Mouse (Mus musculus): ENCODE measurements around the gene Stxbp5.

Stxbp5 gene

DNA sequence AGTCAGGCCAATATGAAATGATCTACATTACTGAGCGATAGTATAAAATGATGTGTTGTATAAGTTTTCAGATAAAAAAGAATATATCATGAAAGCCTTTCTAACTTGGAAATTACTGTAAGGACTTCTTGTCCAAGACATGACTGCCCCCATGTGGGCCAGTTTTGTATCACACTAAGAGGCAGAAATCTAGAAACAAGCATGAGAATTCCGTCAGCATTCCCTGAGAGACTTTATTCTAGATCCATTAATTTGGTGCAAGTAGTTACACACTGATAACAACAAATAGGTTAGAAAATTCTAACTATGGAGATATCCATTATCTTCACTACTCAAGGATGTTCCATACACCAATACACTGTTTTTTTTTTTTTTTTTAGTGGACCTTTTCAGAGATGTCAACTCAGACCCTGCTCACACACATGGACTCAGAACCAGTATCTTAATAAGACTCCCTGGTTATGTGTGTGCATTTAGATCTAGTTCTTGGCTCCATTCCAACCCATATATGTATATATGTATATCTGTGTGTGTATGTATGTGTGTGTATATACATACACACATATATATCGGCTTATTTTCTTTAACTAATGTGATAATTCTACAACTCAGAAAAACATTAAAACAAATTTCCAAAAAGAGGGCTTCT, 145.9 kb downstream of the Stxbp5 start:
- DNase-seq (ENCODE audit: low spot score), result peak; percentile 41

DNA sequence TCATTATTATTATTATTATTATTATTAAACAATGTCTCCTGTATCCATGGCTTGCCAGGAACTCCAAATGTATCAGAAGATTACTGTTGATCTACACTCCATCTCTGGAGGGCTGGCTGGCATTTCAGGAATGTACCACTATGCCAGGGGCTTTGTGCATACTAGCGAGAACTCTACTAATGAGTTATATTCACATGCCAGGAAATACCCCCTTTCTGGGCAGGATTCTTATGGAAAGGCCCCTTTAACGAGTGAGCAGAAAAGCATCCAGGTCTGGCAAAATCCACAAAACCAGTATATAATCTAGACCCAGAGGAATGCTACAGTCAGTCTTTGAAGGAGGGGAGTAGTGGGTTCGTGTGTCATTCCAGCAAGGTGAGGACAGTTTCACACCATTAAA, 167.0 kb downstream of the Stxbp5 start:
- no peak for DNase-seq (ENCODE audit: low spot score)

DNA sequence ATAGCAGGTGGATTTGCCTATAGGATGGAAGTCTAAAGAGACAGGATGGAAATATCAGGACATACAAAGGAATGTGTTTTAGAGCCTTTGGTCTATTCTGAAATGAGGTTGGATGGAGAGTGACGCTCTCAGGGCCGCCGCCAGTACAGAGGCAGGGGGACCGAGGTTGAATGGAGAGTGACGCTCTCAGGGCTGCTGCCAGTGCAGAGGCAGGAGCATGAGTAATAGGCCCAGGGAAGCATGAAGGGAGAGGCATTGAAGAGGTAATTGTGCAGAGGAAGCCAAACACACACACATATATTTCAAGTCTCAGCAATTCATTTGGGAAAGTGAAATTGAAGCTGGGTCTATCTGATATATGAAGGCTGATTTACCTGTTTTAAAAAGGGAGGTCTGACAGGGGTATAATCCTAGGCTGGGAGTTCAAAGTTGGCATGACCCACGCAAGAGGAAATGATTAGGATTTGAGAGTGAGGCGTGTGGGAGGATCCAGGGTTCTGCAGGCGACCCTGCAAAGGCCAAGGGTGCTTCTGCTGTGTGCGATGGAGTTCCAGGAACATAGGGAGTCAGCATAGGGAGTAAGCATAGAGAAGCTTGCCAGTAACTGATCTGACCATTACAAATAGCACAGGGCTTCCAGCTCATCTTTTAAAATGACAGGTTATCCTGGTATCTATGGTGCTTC, 168.7 kb downstream of the Stxbp5 start:
- no peak for DNase-seq (ENCODE audit: low spot score)

DNA sequence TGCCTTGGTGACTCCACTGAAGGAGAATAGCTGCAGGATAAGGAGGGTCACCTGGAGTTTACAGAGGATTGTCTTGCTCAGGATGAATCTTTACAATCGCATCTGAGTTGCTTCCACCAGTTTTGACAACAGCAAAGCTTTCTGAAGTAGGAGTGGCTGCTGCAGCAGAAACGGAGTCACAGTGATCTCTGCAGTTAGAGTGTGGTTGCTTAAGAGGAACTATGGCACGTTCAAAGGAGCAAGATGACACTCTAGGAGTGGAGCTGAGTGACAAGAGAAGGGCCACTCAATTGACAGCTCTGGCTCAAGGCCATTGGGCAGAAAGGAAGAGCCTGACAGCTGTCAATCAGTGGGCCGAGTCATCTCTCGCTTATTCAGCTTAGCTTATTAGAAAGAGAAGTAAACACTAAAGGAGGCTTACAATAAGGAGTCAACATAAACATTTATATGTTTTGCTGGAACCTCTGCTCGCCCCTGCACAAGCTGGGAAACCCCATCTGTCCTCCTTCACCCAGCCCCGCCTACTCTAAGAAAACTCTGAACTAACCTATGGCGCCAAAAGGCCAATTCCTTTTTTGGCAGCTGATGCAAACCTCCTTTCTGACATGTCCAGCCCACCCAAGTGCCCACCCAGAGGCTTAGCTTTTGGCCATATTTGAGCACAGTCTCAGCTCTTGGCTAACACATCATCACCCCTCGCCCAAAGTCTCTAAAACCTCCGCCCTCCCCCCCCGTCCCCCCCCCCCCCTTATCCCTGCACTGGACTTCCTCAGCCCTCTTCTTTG, 178.2 kb downstream of the Stxbp5 start:
- DNase-seq (ENCODE audit: low spot score), result no peak

DNA sequence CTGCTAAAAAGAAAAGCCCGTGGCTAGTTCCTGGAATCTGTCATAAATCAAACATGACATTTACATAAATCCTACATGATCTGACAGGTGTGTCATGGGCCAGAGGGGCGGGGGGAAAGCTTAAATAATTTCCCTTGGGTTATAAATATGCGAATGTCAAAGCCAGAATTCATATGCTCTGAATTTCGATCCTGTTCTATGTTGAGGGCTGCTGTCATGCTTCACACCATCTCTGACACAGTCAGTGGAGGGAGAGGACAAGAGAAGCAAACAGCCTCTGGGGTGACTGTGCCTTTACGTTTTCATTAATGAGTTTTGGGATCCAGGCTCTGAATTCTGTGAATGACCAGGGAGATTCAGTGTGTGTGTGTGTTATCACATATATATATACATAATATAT, 180.9 kb downstream of the Stxbp5 start:
- DNase-seq (ENCODE audit: low spot score), result no peak

DNA sequence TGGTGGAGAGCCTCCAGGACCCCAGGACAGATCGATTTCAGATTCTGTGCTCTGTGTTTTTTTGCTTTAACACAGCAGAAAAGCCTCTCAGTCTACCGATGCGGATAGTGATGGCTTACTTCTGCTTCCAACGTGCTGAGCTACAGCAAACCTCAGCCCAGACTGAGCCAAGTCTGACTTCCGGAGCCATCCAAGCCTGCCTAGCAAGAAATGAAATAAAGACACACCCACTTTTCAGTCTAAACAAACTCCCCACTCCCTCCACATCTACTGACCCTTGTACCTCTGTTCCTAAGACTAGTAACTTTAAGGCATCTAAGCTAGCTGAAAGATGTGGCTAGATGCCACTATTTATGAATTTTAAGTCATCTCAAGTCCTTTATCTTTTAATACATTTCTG, 182.8 kb downstream of the Stxbp5 start:
- no peak for DNase-seq (ENCODE audit: low spot score)
